Mouse (Mus musculus): ENCODE results near the gene Stmn3.

Gene Stmn3

GRCm38 (mm10) chr2:181279968-181280367, 34.3 kb downstream of the Stmn3 start:
- no peak for DNase-seq

GRCm38 (mm10) chr2:181277866-181278265, 36.4 kb downstream of the Stmn3 start:
- DNase-seq, result no peak

GRCm38 (mm10) chr2:181276766-181277165, 37.5 kb downstream of the Stmn3 start:
- DNase-seq, result no peak

- DNase-seq, result no peak
These were observed 39.7 kb downstream of the Stmn3 start for GRCm38 (mm10) chr2:181274639-181275038.

- DNase-seq, result no peak
These were observed 40.5 kb downstream of the Stmn3 start for GRCm38 (mm10) chr2:181273829-181274228.

- DNase-seq, result no peak
These were observed 42.2 kb downstream of the Stmn3 start for GRCm38 (mm10) chr2:181272092-181272491.

- no peak for DNase-seq
These were observed 47.5 kb downstream of the Stmn3 start for GRCm38 (mm10) chr2:181266839-181267238.
